Mouse (Mus musculus) lung, embryonic 14.5 days (tissue): Measurements from ENCODE around the gene Fhl2. TPM values are rescaled to one million over a fixed set of nuclear protein-coding genes. Genes with fewer than 3 reads are reported as not detected.

ENCODE experiments used
- ATAC-seq: fragments of 200-750 bp; cut with Nextera tagmentation; 2 replicates; pipeline ENCODE4 v1.8.0; 2017; ENCODE audit warnings: mild to moderate bottlenecking, moderate TSS enrichment, moderate library complexity; ENCODE audit not compliant: insufficient read depth
- DNase-seq: peaks from one replicate; pipeline ENCODE4 v3.0.0-alpha.2; 2015
- H3K27ac ChIP-seq: fragments of 300-500 bp; sonication (generic); 2 replicates; pipeline ENCODE4 v1.5.1; 2014; ENCODE audit warnings: low read depth, mild to moderate bottlenecking, moderate library complexity
- H3K27me3 ChIP-seq: fragments of 300-500 bp; sonication (generic); 2 replicates; pipeline ENCODE4 v1.6.1; 2014; ENCODE audit warnings: low read length, control low read depth; ENCODE audit not compliant: insufficient read depth
- H3K36me3 ChIP-seq: fragments of 300-500 bp; sonication (generic); 2 replicates; pipeline ENCODE4 v1.6.1; 2014; ENCODE audit warnings: control low read depth; ENCODE audit not compliant: insufficient read depth
- H3K4me1 ChIP-seq: fragments of 300-500 bp; sonication (generic); 2 replicates; pipeline ENCODE4 v1.6.1; 2014; ENCODE audit warnings: antibody characterized with exemption, control low read depth; ENCODE audit not compliant: insufficient read depth
- H3K4me2 ChIP-seq: fragments of 300-500 bp; sonication (generic); 2 replicates; pipeline ENCODE4 v1.6.1; 2014; ENCODE audit warnings: mild to moderate bottlenecking
- H3K4me3 ChIP-seq: fragments of 300-500 bp; sonication (generic); 2 replicates; pipeline ENCODE4 v1.5.1; 2014; ENCODE audit warnings: low read depth, low read length
- H3K9ac ChIP-seq: fragments of 300-500 bp; sonication (generic); 2 replicates; pipeline ENCODE4 v1.6.1; 2014
- H3K9me3 ChIP-seq: fragments of 300-500 bp; sonication (generic); 2 replicates; pipeline ENCODE4 v1.6.1; 2016; ENCODE audit warnings: low read depth, low read length, control low read depth
- CTCF ChIP-seq: IDR thresholded peaks from 2 replicates; pipeline ENCODE4 v1.5.1; 2016; ENCODE audit warnings: antibody characterized with exemption, low read depth
- WGBS: fragments of 180-500 bp; shearing (Covaris S2); extraction: QIAGEN DNeasy Blood & Tissue Kit; methylation state at CpG from one replicate; pipeline ENCODE4 v1.1.7; 2014; 5-methylcytosine and 5-hydroxymethylcytosine counted together
- polyA plus RNA-seq: library from polyadenylated mRNA; unstranded; fragments of >200 nt; fragmentation: Nextera tagmentation; extraction: Ambion mirVana; gene quantifications from 2 replicates; pipeline ENCODE4 v1.2.1, GENCODE M21; 2014

Gene Fhl2
- polyA plus RNA-seq, 1 experiment from 2014 or later = 30.1 TPM

GRCm38 (mm10) chr1:43153538-43153937 is 43.2 kb downstream of the Fhl2 start:
- ATAC-seq (no peak), DNase-seq (no peak)
- no peak overlapping the region for H3K4me3 ChIP-seq
- no peaks in the 10 kb centered on the region for H3K9me3 ChIP-seq
- WGBS = 65% methylated on average over 5 of the region's 5 CpGs
- H3K27ac ChIP-seq = no peak overlapping the region
- no peaks in the 10 kb centered on the region for H3K27me3 ChIP-seq
- no peaks in the 10 kb centered on the region for H3K4me1 ChIP-seq
- H3K9ac ChIP-seq = no peak overlapping the region
- TF ChIP-seq CTCF = no peak
- no peaks in the 10 kb centered on the region; the same call in 1 of the 2 replicates for H3K36me3 ChIP-seq
- no peak overlapping the region for H3K4me2 ChIP-seq

DNA sequence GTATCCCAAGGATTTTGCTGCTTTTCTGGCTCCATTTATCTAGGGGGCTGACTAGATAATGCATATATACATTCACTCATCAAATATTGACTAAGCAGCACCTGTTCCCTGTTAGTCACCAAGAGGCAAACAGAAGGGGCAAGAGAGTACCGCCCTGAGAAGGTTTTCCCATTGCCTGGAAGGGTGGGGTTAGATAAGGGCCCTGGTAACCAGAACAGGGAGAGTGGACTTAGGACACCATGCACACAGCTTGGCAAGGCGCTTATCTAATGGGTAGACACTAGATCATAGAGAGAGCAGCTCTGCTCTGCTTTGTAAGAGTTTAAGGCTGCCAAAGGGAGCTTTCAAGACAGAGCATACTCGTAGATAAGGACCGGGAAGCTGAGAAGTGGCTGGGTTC is 44.2 kb downstream of the Fhl2 start:
- no peak overlapping the region for H3K4me3 ChIP-seq
- TF ChIP-seq CTCF = no peak
- no peaks in the 10 kb centered on the region for H3K27me3 ChIP-seq
- ATAC-seq (peak; percentile 38), DNase-seq (no peak)
- no peaks in the 10 kb centered on the region for H3K4me1 ChIP-seq
- no peaks in the 10 kb centered on the region for H3K9me3 ChIP-seq
- H3K9ac ChIP-seq = no peak overlapping the region
- H3K4me2 ChIP-seq = no peak overlapping the region
- 53% methylated on average over 4 of the region's 4 CpGs for WGBS
- H3K36me3 ChIP-seq = no peaks in the 10 kb centered on the region; the same call in 1 of the 2 replicates
- no peak overlapping the region for H3K27ac ChIP-seq

GRCm38 (mm10) chr1:43150225-43150624 is 46.6 kb downstream of the Fhl2 start:
- no peak overlapping the region for H3K4me2 ChIP-seq
- no peak for TF ChIP-seq CTCF
- WGBS = 36% methylated on average over 3 of the region's 3 CpGs
- DNase-seq (no peak), ATAC-seq (no peak)
- H3K36me3 ChIP-seq = no peaks in the 10 kb centered on the region; the same call in 1 of the 2 replicates
- H3K27me3 ChIP-seq = no peaks in the 10 kb centered on the region
- no peaks in the 10 kb centered on the region for H3K9me3 ChIP-seq
- no peak overlapping the region for H3K27ac ChIP-seq
- no peak overlapping the region for H3K9ac ChIP-seq
- no peaks in the 10 kb centered on the region for H3K4me1 ChIP-seq
- H3K4me3 ChIP-seq = no peak overlapping the region

- Histone ChIP-seq H3K9ac (no peak overlapping the region), H3K36me3 (no peaks in the 10 kb centered on the region; the same call in 1 of the 2 replicates), H3K4me3 (no peak overlapping the region), H3K27me3 (no peaks in the 10 kb centered on the region), H3K27ac (no peak overlapping the region), H3K4me2 (no peak overlapping the region), H3K4me1 (no peaks in the 10 kb centered on the region), H3K9me3 (no peaks in the 10 kb centered on the region)
- no peak for ATAC-seq
- no peak for TF ChIP-seq CTCF
- no peak for DNase-seq
- whole genome bisulfite sequencing = 62% methylated on average over 2 of the region's 2 CpGs
These were observed 49.3 kb downstream of the Fhl2 start for GRCm38 (mm10) chr1:43147474-43147873.

DNA sequence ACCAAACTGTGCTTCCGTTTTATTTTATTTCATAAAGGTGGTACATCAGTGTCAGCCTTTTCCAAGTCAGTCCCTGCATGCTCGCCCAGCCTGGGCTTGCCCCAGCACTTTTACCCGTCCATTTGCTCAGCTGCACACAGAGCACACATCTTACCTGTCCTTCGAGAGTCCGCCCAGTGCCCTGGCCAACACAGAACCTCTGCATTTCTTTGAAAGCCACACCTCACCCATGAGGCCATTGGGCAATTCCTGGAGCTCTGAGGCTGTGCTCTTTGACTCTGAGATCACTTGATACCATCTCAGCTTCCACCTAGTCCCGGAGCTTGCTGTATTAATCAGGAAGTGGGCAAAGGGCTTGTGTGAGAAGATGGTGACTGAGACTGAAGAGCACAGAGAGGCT is 51.4 kb downstream of the Fhl2 start:
- WGBS = 62% methylated on average over 6 of the region's 6 CpGs
- H3K27ac ChIP-seq = no peak overlapping the region

DNA sequence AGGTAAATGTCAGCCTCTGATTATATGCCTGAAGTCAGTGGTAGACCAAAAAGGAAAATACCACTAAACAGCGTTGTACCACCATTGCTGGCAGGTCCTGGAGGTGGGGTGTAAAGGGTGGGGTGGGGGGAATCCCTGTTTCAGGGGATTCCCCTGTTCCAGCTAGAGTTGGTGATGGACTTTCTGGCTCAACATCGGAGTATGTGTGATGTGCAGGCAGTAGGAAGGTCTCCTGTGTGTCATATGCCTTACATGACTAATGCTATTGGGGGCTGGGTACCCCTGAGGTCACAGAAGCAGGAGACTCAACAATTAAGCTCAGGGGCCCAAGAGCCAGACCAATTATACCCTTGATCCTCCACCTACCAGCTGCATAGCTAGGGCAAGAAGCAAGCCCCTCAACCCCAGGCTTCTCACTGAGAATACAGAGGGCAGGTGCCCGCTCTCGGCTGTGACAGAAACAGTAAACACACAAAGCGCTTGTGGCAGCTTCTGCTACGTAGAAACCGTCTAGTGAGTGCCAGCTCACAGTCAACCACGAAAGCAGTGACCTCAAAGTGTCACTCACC is 52.4 kb downstream of the Fhl2 start:
- DNase-seq (no peak), ATAC-seq (no peak)
- TF ChIP-seq CTCF = no peak
- no peaks in the 10 kb centered on the region; the same call in 1 of the 2 replicates for H3K36me3 ChIP-seq
- 68% methylated on average over 8 of the region's 8 CpGs for whole genome bisulfite sequencing
- no peaks in the 10 kb centered on the region for H3K9me3 ChIP-seq
- no peak overlapping the region for H3K4me3 ChIP-seq
- H3K4me2 ChIP-seq = no peak overlapping the region
- no peaks in the 10 kb centered on the region for H3K27me3 ChIP-seq
- H3K27ac ChIP-seq = no peak overlapping the region
- no peaks in the 10 kb centered on the region for H3K4me1 ChIP-seq
- H3K9ac ChIP-seq = no peak overlapping the region

More for the DNA sequence above, 51.4 kb downstream of the Fhl2 start:
- no peak overlapping the region for H3K4me2 ChIP-seq
- DNase-seq (no peak), ATAC-seq (no peak)
- no peaks in the 10 kb centered on the region for H3K9me3 ChIP-seq
- H3K36me3 ChIP-seq = no peaks in the 10 kb centered on the region; the same call in 1 of the 2 replicates
- no peak overlapping the region for H3K9ac ChIP-seq
- no peak overlapping the region for H3K4me3 ChIP-seq
- no peaks in the 10 kb centered on the region for H3K27me3 ChIP-seq
- H3K4me1 ChIP-seq = no peaks in the 10 kb centered on the region
- TF ChIP-seq CTCF = no peak

GRCm38 (mm10) chr1:43143791-43144190 is 53.0 kb downstream of the Fhl2 start:
- Histone ChIP-seq H3K27me3 (no peaks in the 10 kb centered on the region), H3K36me3 (no peaks in the 10 kb centered on the region; the same call in 1 of the 2 replicates), H3K9ac (no peak overlapping the region), H3K4me3 (no peak overlapping the region), H3K27ac (no peak overlapping the region), H3K9me3 (no peaks in the 10 kb centered on the region), H3K4me1 (no peaks in the 10 kb centered on the region), H3K4me2 (no peak overlapping the region)
- TF ChIP-seq CTCF = no peak
- DNase-seq (no peak), ATAC-seq (no peak)
- whole genome bisulfite sequencing = 82% methylated on average over 4 of the region's 4 CpGs

GRCm38 (mm10) chr1:43143284-43143683 is 53.5 kb downstream of the Fhl2 start:
- no peak overlapping the region for H3K4me3 ChIP-seq
- H3K27ac ChIP-seq = no peak overlapping the region
- H3K9ac ChIP-seq = no peak overlapping the region
- ATAC-seq = no peak
- peak; percentile 64 for TF ChIP-seq CTCF
- WGBS = 74% methylated on average over 4 of the region's 4 CpGs
- no peaks in the 10 kb centered on the region for H3K27me3 ChIP-seq
- no peaks in the 10 kb centered on the region for H3K4me1 ChIP-seq
- no peak overlapping the region for H3K4me2 ChIP-seq
- no peaks in the 10 kb centered on the region for H3K36me3 ChIP-seq
- peak; percentile 65 for DNase-seq
- H3K9me3 ChIP-seq = no peaks in the 10 kb centered on the region
